Mouse (Mus musculus) limb, embryonic 14.5 days (tissue): ENCODE measurements around the gene Ifnar1. TPM values are rescaled to one million over a fixed set of nuclear protein-coding genes. Genes with fewer than 3 reads are reported as not detected.

Experiments used
- ATAC-seq: fragments of 200-750 bp; cut with Nextera tagmentation; 2 replicates; pipeline ENCODE4 v1.8.0; 2017; ENCODE audit warnings: low read depth, moderate number of reproducible peaks, moderate TSS enrichment; ENCODE audit not compliant: low FRiP score
- DNase-seq: peaks from one replicate; pipeline ENCODE4 v3.0.0-alpha.2; 2015; ENCODE audit warnings: low spot score
- H3K27ac ChIP-seq: fragments of 300-500 bp; sonication (generic); replicated peaks from 2 replicates; pipeline ENCODE4 v1.5.1; 2014; ENCODE audit warnings: low read depth, mild to moderate bottlenecking, low read length, moderate library complexity, mixed read lengths
- H3K27me3 ChIP-seq: fragments of 300-500 bp; sonication (generic); 2 replicates; pipeline ENCODE4 v1.6.1; 2014; ENCODE audit warnings: low read length, mixed read lengths; ENCODE audit not compliant: control insufficient read depth, insufficient read depth
- H3K36me3 ChIP-seq: fragments of 300-500 bp; sonication (generic); 2 replicates; pipeline ENCODE4 v1.6.1; 2014; ENCODE audit warnings: mild to moderate bottlenecking, low read length, moderate library complexity, mixed read lengths; ENCODE audit not compliant: control insufficient read depth, insufficient read depth
- H3K4me1 ChIP-seq: fragments of 300-500 bp; sonication (generic); 2 replicates; pipeline ENCODE4 v1.6.1; 2014; ENCODE audit warnings: antibody characterized with exemption, low read length, mixed read lengths; ENCODE audit not compliant: control insufficient read depth, insufficient read depth
- H3K4me2 ChIP-seq: fragments of 300-500 bp; sonication (generic); replicated peaks from 2 replicates; pipeline ENCODE4 v1.6.1; 2014; ENCODE audit warnings: low read depth, mild to moderate bottlenecking, low read length, moderate library complexity; ENCODE audit not compliant: severe bottlenecking
- H3K4me3 ChIP-seq: fragments of 300-500 bp; sonication (generic); replicated peaks from 2 replicates; pipeline ENCODE4 v1.5.1; 2014; ENCODE audit warnings: low read length
- H3K9ac ChIP-seq: fragments of 300-500 bp; sonication (generic); 2 replicates; pipeline ENCODE4 v1.6.1; 2014; ENCODE audit warnings: mild to moderate bottlenecking, low read depth, low read length, moderate library complexity; ENCODE audit not compliant: severe bottlenecking
- H3K9me3 ChIP-seq: fragments of 300-500 bp; sonication (generic); 2 replicates; pipeline ENCODE4 v1.6.1; 2016; ENCODE audit warnings: low read length; ENCODE audit not compliant: control insufficient read depth
- POLR2A ChIP-seq: fragments of 200-500 bp; IDR thresholded peaks from 2 replicates; pipeline ENCODE4 v1.8.0; 2012; ENCODE audit warnings: inconsistent platforms, mild to moderate bottlenecking, moderate library complexity, borderline replicate concordance; ENCODE audit not compliant: insufficient read depth, insufficient read length; ENCODE audit errors: extremely low read depth
- WGBS: fragments of 180-500 bp; shearing (Covaris S2); extraction: QIAGEN DNeasy Blood & Tissue Kit; methylation state at CpG from one replicate; pipeline ENCODE4 v1.1.7; 2014; 5-methylcytosine and 5-hydroxymethylcytosine counted together
- polyA plus RNA-seq, 2 experiments: library from polyadenylated mRNA; depleted of rRNA in 1 of 2; stranded (reverse) in 1 of 2; unstranded in 1 of 2; fragments of >200 nt; fragmentation: Nextera tagmentation in 1 of 2; extraction: Ambion mirVana in 1 of 2; gene quantifications; 2 replicates each; pipeline versions ENCODE4 v1.2.1 to v1.2.3; 2012 to 2014

The Ifnar1 gene
- polyA plus RNA-seq, 2 experiments, result 45.3 to 53.7 TPM

DNA sequence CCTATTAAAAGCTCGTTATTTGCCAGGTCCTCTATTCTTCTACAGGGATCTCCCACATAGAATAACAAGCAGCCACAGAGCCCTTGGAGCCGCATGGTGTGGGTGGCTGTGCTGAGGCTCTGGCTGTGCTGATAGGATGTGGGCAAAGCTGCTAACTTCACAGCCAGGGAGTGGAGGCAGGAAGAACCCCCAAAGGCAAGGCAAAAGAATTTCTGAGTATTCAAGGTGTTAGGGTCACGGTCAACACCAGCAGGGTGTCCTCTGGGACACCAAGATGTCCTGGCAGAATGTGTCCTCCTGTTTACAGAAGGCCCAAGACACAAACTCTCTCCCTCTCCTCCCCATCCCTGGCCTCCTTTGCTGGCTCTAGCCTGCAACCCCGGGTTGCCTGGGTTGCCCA lies 42.6 kb upstream of the Ifnar1 start:
- WGBS, result 71% methylated on average over 4 of the region's 4 CpGs
- 0 out of 2 replicates have a peak, but pooled peaks cover 3% of the 10 kb centered on the region for H3K4me1 ChIP-seq
- no peak overlapping the region for H3K4me3 ChIP-seq
- ATAC-seq (no peak), DNase-seq (no peak)
- no peak overlapping the region for H3K9ac ChIP-seq
- no peak overlapping the region for H3K27ac ChIP-seq
- no peaks in the 10 kb centered on the region for H3K27me3 ChIP-seq
- no peak overlapping the region for H3K4me2 ChIP-seq
- TF ChIP-seq POLR2A, result no peak
- H3K9me3 ChIP-seq, result no peaks in the 10 kb centered on the region
- H3K36me3 ChIP-seq, result no peaks in the 10 kb centered on the region

DNA sequence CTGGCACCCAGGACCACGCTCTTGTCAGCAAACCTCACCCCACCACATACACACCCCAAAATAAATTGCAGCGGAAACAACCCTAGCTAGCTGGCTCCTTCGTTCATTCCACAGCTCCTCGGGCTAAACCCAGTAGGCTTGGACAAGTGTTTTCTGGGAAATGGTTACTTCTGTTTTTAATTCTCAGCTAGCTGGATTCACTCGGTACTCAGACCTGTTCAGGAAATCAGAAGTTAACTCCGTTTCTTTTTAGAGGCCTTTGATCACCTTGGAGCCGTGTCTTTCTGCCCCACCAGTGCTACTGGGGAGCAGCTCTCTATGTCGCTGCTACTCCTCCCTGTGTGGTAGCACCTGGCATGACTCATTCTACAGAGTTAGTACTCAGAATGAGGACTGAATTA lies 41.8 kb upstream of the Ifnar1 start:
- WGBS, result 47% methylated on average over 8 of the region's 8 CpGs
- TF ChIP-seq POLR2A, result no peak
- no peak overlapping the region for H3K9ac ChIP-seq
- 0 out of 2 replicates have a peak, but pooled peaks cover 3% of the 10 kb centered on the region for H3K4me1 ChIP-seq
- H3K9me3 ChIP-seq, result no peaks in the 10 kb centered on the region
- H3K36me3 ChIP-seq, result no peaks in the 10 kb centered on the region
- ATAC-seq (no peak), DNase-seq (no peak)
- H3K27me3 ChIP-seq, result no peaks in the 10 kb centered on the region
- no peak overlapping the region for H3K4me2 ChIP-seq
- H3K27ac ChIP-seq, result no peak overlapping the region
- no peak overlapping the region for H3K4me3 ChIP-seq

DNA sequence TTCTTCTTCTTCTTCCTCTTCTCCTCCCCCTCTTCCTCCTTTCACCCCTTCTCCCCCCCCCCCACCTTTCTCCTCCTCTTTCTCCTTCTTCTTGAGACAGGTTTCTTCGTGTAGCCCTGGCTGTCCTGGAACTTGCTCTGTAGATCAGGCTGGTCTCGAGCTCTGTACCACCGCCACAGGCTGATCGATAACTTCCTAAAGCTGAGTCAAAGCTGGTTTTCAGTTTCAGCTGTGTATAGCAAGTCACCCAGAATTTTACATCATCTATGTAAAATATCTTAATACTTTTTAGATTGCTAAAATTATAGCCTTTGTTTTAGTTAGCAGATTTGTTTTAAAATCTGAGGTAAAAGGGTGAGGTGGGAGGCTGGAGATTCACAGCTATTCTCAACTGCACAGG lies 40.2 kb upstream of the Ifnar1 start:
- ATAC-seq (no peak), DNase-seq (no peak)
- Histone ChIP-seq H3K9me3 (no peaks in the 10 kb centered on the region), H3K9ac (no peak overlapping the region), H3K4me3 (no peak overlapping the region), H3K27ac (no peak overlapping the region), H3K4me2 (no peak overlapping the region), H3K36me3 (no peaks in the 10 kb centered on the region), H3K27me3 (no peaks in the 10 kb centered on the region), H3K4me1 (0 out of 2 replicates have a peak, but pooled peaks cover 3% of the 10 kb centered on the region)
- TF ChIP-seq POLR2A, result no peak
- 85% methylated on average over 4 of the region's 4 CpGs for WGBS

DNA sequence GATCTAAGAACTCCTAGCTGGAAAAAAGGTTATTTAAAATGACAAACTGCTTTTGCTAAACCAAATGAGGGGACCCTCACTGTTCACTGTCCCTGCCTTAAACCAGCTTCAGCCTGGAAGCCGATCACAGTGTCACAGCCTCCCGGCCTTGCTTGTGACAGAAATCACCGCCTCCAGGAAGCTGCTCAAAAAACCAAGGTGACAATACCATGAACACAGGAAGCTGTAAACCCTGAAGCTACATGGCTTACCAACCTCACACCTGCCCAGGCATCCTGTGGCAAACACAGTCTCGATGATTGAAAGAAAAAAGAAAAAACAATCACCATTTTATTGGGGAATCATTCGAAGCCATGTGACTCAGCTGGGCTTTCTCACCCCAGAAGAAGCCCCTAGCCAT lies 39.5 kb upstream of the Ifnar1 start:
- no peaks in the 10 kb centered on the region for H3K27me3 ChIP-seq
- H3K9ac ChIP-seq, result no peak overlapping the region
- no peak overlapping the region for H3K4me3 ChIP-seq
- H3K4me1 ChIP-seq, result 0 out of 2 replicates have a peak, but pooled peaks cover 3% of the 10 kb centered on the region
- no peaks in the 10 kb centered on the region for H3K9me3 ChIP-seq
- no peak overlapping the region for H3K4me2 ChIP-seq
- WGBS, result 67% methylated on average over 5 of the region's 5 CpGs
- no peak overlapping the region for H3K27ac ChIP-seq
- DNase-seq (no peak), ATAC-seq (no peak)
- no peak for TF ChIP-seq POLR2A
- H3K36me3 ChIP-seq, result no peaks in the 10 kb centered on the region

DNA sequence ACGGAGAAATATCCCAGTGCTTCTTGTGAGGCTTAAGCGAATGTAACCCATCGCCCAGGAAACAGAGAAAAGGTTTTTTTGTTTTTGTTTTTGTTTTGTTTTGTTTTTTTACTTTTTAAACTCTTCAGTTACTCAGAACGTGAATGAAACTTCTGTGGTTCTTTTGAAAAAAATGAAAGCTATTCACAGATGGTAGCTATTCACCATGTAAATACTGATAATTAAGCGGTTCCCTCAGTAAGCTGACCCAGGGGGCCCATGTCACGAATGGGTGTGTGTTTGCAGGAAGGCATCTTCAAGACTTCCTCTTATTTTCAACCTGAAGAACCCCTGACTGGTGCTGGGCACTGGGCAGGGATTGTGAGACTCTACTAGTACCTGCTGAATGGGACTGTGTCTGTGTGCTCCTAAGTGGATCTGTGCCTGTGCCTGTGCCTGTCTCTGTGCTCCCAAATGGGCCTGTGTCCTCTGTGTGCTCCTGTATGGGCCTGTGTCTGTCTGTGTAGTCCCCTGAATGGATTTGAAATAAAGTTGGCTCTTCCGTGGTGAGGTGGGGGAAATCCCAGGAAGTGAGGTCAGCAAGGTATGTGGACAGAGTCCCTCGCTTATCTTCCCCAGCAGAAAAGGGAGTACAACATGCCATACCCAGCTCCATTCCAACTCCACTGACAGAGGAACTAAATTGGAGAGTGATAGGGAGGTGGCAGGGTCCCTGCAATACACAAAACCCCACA lies 38.1 kb upstream of the Ifnar1 start:
- H3K27me3 ChIP-seq, result no peaks in the 10 kb centered on the region
- 76% methylated on average over 8 of the region's 8 CpGs for WGBS

DNA sequence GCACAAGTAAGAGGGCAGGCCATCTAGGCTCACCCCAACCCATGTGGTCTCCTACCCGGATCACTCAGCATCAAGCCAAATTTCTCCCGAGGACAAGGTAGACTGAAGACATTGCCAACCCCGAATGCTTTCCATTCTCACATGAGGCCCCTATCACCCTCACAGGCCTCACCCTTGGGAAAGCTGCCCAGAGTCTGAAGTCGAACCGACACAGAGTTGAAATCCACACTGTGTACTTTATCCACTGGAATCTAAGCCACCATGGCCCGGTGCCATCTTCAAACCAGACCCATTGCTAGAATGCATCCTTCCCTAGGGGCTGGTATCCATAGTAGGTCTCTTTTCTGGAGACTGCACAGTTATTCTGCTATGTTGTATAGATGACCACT lies 37.5 kb upstream of the Ifnar1 start:
- H3K4me1 ChIP-seq, result peaks cover 3% of the 10 kb centered on the region
- no peak overlapping the region for H3K4me2 ChIP-seq
- H3K4me3 ChIP-seq, result no peak overlapping the region
- ATAC-seq (no peak), DNase-seq (no peak)
- no peaks in the 10 kb centered on the region for H3K9me3 ChIP-seq
- no peak overlapping the region for H3K9ac ChIP-seq
- no peaks in the 10 kb centered on the region for H3K36me3 ChIP-seq
- H3K27me3 ChIP-seq, result no peaks in the 10 kb centered on the region
- TF ChIP-seq POLR2A, result no peak
- no peak overlapping the region for H3K27ac ChIP-seq
- 84% methylated on average over 6 of the region's 6 CpGs for WGBS

More for the DNA sequence above, 38.1 kb upstream of the Ifnar1 start:
- H3K4me2 ChIP-seq, result no peak overlapping the region
- H3K27ac ChIP-seq, result no peak overlapping the region
- H3K4me3 ChIP-seq, result no peak overlapping the region
- no peaks in the 10 kb centered on the region for H3K4me1 ChIP-seq
- H3K9me3 ChIP-seq, result no peaks in the 10 kb centered on the region
- H3K9ac ChIP-seq, result no peak overlapping the region
- DNase-seq, result no peak
- TF ChIP-seq POLR2A, result no peak
- no peak for ATAC-seq
- H3K36me3 ChIP-seq, result no peaks in the 10 kb centered on the region
